Mouse (Mus musculus): Measurements from ENCODE around the gene Olfr480. TPM values are rescaled to one million over a fixed set of nuclear protein-coding genes. Genes with fewer than 3 reads are reported as not detected.

The Olfr480 gene
- not detected for total RNA-seq (2023)

GRCm38 (mm10) chr7:108067246-108067645 lies at the start of gene Olfr480:
Gene Olfr480 (minus strand): TSS chr7:108067346.

GRCm38 (mm10) chr7:108100549-108100948 lies 33.4 kb upstream of the Olfr480 start, which contains the start of gene Olfr483:
Gene Olfr483 (plus strand): TSS chr7:108100849.

DNA sequence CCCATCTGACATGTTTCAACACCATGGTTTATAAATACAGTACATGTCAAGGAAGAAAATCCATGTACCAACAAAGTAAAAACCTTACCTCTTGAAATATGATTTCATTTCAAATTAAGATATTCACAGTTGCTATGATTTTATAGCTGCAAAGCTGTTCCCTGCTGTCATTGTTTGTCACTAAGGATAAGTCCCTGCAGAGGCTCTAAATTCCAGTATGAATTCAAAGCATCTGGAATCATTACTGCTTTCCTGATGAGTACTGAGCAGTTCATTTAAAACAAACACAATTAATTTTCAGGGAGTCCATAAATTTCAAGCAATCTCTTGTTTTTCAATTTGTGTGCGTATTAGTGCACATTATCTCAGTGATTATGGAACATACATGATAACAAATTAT lies 30.3 kb upstream of the Olfr480 start, which contains the start of gene Olfr482:
TSS of gene Olfr482 (minus strand) at position 101 of the 400 bp plus-strand sequence.

GRCm38 (mm10) chr7:108079555-108079954 lies 12.4 kb upstream of the Olfr480 start, which contains the start of gene Olfr481:
Gene Olfr481 (plus strand): TSS chr7:108079855.

GRCm38 (mm10) chr7:108050393-108050792 lies 16.8 kb downstream of the Olfr480 start, which contains the start of gene Olfr479:
Gene Olfr479 (plus strand): TSS chr7:108050693.

GRCm38 (mm10) chr7:108033889-108034288 lies 33.3 kb downstream of the Olfr480 start, which contains the start of gene Olfr478:
Gene Olfr478 (minus strand): TSS chr7:108033989.

Other genes with a start within 250 kb of the Olfr480 start
- gene Olfr469, start 241.8 kb downstream of the Olfr480 start, total RNA-seq (2023), result not detected
- gene Olfr470, start 219.9 kb downstream of the Olfr480 start, total RNA-seq (2023), result not detected
- 0.12 TPM for gene Olfr472, start 169.4 kb downstream of the Olfr480 start, total RNA-seq (2023)
- gene Olfr473, start 136.9 kb downstream of the Olfr480 start, total RNA-seq (2023), result not detected
- not detected for gene Olfr474, start 112.7 kb downstream of the Olfr480 start, total RNA-seq (2023)
- gene Olfr476, start 102.5 kb downstream of the Olfr480 start, total RNA-seq (2023), result not detected
- not detected for gene Olfr477, start 80.7 kb downstream of the Olfr480 start, total RNA-seq (2023)
- not detected for gene Olfr478, start 33.4 kb downstream of the Olfr480 start, total RNA-seq (2023)
- not detected for gene Olfr479, start 16.7 kb downstream of the Olfr480 start, total RNA-seq (2023)
- not detected for gene Olfr481, start 12.5 kb upstream of the Olfr480 start, total RNA-seq (2023)
- 1.5 TPM for gene Olfr482, start 30.2 kb upstream of the Olfr480 start, total RNA-seq (2023)
- not detected for gene Olfr483, start 33.5 kb upstream of the Olfr480 start, total RNA-seq (2023)
- not detected for gene Olfr484, start 60.1 kb upstream of the Olfr480 start, total RNA-seq (2023)
- gene Olfr485, start 92.5 kb upstream of the Olfr480 start, total RNA-seq (2023), result not detected
- not detected for gene Olfr486, start 105.4 kb upstream of the Olfr480 start, total RNA-seq (2023)
- not detected for gene Olfr487, start 147.3 kb upstream of the Olfr480 start, total RNA-seq (2023)
- gene Olfr488, start 191.0 kb upstream of the Olfr480 start, total RNA-seq (2023), result not detected
- not detected for gene Olfr490, start 221.6 kb upstream of the Olfr480 start, total RNA-seq (2023)
- gene Olfr491, start 246.1 kb upstream of the Olfr480 start, total RNA-seq (2023), result not detected

All from CD4-positive naive resting alpha-beta T cell, adult 57 days (primary cell).